Mouse (Mus musculus) midbrain, postnatal 0 days (tissue): ENCODE data around the gene Plek. TPM values are rescaled to one million over a fixed set of nuclear protein-coding genes. Genes with fewer than 3 reads are reported as not detected.
"Not testable (repeated sequence)": the region's sequence is repeated elsewhere in the genome, so short reads cannot be mapped to it uniquely, and the experiment has no call there.

Experiments used
- ATAC-seq: fragments of 200-750 bp; cut with Nextera tagmentation; 2 replicates; pipeline ENCODE4 v1.8.0; 2017; ENCODE audit warnings: moderate number of reproducible peaks, mild to moderate bottlenecking, moderate TSS enrichment, moderate library complexity; ENCODE audit not compliant: low FRiP score
- DNase-seq: peaks from one replicate; pipeline ENCODE4 v3.0.0-alpha.2; 2015; ENCODE audit warnings: low spot score
- H3K27ac ChIP-seq: fragments of 300-500 bp; sonication (generic); 2 replicates; pipeline ENCODE4 v1.5.1; 2014; ENCODE audit warnings: low read depth, mild to moderate bottlenecking, low read length, mixed read lengths
- H3K27me3 ChIP-seq: fragments of 300-500 bp; sonication (generic); 2 replicates; pipeline ENCODE4 v1.6.1; 2014; ENCODE audit warnings: low read length, control low read depth, mixed read lengths; ENCODE audit not compliant: insufficient read depth
- H3K36me3 ChIP-seq: fragments of 300-500 bp; sonication (generic); 2 replicates; pipeline ENCODE4 v1.6.1; 2014; ENCODE audit warnings: low read length, control low read depth, mixed read lengths; ENCODE audit not compliant: insufficient read depth
- H3K4me1 ChIP-seq: fragments of 300-500 bp; sonication (generic); 2 replicates; pipeline ENCODE4 v1.6.1; 2014; ENCODE audit warnings: mild to moderate bottlenecking, control low read depth, antibody characterized with exemption, low read length, mixed read lengths; ENCODE audit not compliant: insufficient read depth
- H3K4me2 ChIP-seq: fragments of 300-500 bp; sonication (generic); 2 replicates; pipeline ENCODE4 v1.6.1; 2014; ENCODE audit warnings: low read depth, mild to moderate bottlenecking, low read length, mixed read lengths; ENCODE audit not compliant: poor library complexity, severe bottlenecking
- H3K4me3 ChIP-seq: fragments of 300-500 bp; sonication (generic); 2 replicates; pipeline ENCODE4 v1.5.1; 2014; ENCODE audit warnings: low read depth, mild to moderate bottlenecking, low read length, moderate library complexity
- H3K9ac ChIP-seq: fragments of 300-500 bp; sonication (generic); replicated peaks from 2 replicates; pipeline ENCODE4 v1.6.1; 2014; ENCODE audit warnings: mild to moderate bottlenecking, low read length, moderate library complexity, mixed read lengths; ENCODE audit not compliant: poor library complexity, severe bottlenecking
- H3K9me3 ChIP-seq: fragments of 300-500 bp; sonication (generic); 2 replicates; pipeline ENCODE4 v1.6.1; 2016; ENCODE audit warnings: low read length, control low read depth
- CTCF ChIP-seq: IDR thresholded peaks from 2 replicates; pipeline ENCODE4 v1.5.1; 2016; ENCODE audit warnings: antibody characterized with exemption, mild to moderate bottlenecking
- WGBS: fragments of 180-500 bp; shearing (Covaris S2); extraction: QIAGEN DNeasy Blood & Tissue Kit; methylation state at CpG from one replicate; pipeline ENCODE4 v1.1.7; 2014; 5-methylcytosine and 5-hydroxymethylcytosine counted together
- polyA plus RNA-seq: library from polyadenylated mRNA; unstranded; fragments of >200 nt; fragmentation: Nextera tagmentation; extraction: Ambion mirVana; gene quantifications from 2 replicates; pipeline ENCODE4 v1.2.1, GENCODE M21; 2015
- total RNA-seq: library from RNA; depleted of rRNA; stranded (reverse); fragments of >200 nt; gene quantifications from 2 replicates; pipeline ENCODE4 v1.2.3, GENCODE M21; 2014

Plek gene
- total and polyA plus RNA-seq, 2 experiments from 2014 or later = 4.0 to 5.4 TPM

DNA sequence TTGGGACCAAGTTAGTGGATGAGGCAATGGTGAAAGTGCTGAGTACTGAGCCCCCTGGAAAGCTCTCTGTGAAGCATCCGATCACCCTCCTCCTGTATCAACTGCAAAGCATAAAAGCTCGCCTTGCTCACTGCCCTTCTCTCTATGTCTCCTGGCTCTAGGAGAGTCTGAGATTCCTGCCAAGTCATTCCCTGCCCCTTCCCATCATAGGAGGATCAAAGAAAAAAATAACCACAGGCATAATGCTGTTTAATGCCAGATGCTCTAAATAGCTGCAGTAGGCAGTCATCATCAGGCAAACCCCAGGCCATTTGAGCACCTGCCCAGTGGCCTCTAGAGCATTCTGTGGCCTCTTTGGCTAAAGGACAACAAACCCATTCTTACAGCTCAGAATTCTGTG lies 23.5 kb upstream of the Plek start:
- Histone ChIP-seq H3K36me3 (peaks cover 12% of the 10 kb centered on the region), H3K27ac (no peak overlapping the region), H3K9me3 (no peaks in the 10 kb centered on the region), H3K4me2 (no peak overlapping the region), H3K9ac (no peak overlapping the region), H3K4me1 (no peaks in the 10 kb centered on the region), H3K27me3 (no peaks in the 10 kb centered on the region), H3K4me3 (no peak overlapping the region)
- TF ChIP-seq CTCF = no peak
- DNase-seq (no peak), ATAC-seq (no peak)
- WGBS = 75% methylated on average over 2 of the region's 2 CpGs

DNA sequence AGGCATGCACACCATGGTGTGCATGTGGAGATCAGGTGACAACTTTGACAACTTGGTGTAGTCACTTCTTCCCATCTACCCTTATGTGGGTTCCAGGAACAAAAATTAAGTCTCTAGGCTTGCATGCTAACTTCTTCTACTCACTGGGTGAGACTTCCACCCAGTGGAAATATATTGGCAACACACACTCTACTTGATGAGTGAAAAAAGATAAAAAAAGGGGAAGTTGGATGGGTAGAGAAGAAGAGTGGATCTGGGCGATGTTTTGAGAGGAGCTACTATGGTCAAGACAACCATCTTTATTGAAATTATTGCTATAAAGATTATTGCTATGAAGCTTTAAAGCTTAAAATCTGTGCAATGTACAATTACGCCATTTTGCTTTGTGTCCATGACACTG lies 17.2 kb upstream of the Plek start:
- not testable (repeated sequence) for DNase-seq, H3K9me3 ChIP-seq, H3K4me1 ChIP-seq, H3K36me3 ChIP-seq, H3K27me3 ChIP-seq, ATAC-seq, H3K27ac ChIP-seq, H3K4me3 ChIP-seq, H3K9ac ChIP-seq, H3K4me2 ChIP-seq
- 97% methylated on average over 2 of the region's 2 CpGs for WGBS

DNA sequence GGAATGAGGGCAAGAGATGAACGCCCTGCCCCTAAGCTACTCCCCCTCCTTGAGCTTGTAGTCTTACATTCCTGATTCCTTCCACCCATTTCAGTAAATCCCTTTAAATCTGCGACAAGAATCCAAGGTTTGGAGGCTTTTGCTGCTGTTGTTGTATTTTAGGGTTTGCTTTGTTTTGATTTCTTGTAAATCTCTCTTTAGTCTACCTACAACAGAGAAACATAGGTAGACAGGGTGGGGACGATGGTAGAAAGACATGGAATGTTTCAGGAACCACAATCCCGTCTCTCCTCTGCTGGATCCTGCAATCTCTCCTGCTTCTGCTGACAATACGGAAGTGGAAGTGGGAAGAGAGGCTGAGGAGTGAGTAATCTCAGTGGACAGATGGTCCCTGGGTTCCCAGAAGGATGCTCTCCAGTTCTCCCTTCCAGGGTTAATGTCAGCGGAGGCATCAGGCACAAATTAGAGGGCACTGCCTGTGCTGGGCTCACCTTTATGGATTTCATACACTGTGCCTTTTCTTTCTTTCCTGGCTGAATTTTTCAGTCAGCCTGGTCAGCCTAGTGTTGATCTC lies 382 bp upstream of the Plek start:
- WGBS = 6% methylated on average over 6 of the region's 6 CpGs
- Histone ChIP-seq H3K36me3 (no peaks in the 10 kb centered on the region; the same call in 1 of the 2 replicates), H3K4me2 (peak overlapping the region; percentile 75), H3K9ac (peak overlapping the region; percentile 79), H3K4me1 (peaks cover 7% of the 10 kb centered on the region), H3K9me3 (no peaks in the 10 kb centered on the region), H3K4me3 (peak overlapping the region; percentile 84), H3K27ac (peak overlapping the region; percentile 93), H3K27me3 (no peaks in the 10 kb centered on the region)
- no peak for TF ChIP-seq CTCF
- DNase-seq (peak; percentile 56), ATAC-seq (peak; percentile 38; the same call in 1 of the 2 replicates)

DNA sequence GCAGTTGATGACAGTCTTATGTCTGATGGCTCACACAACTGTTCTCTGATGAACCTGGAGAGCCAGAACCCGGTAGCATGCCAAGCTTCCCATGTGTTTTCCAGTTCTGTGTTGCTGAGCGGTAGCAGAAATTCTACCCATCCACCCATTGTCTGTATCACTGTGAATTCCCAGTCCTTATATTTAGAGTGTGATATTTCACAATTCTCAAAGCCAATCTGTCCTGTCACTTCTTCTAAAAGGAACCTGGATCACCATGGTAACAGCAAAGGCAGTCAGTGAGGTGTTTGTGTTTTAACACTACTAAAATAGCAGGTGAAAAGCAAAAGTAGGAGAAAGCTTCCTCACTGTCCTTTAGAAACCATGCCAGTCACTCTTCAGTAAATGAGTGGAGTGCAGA lies 6.4 kb downstream of the Plek start:
- Histone ChIP-seq H3K4me3 (no peak overlapping the region), H3K4me1 (no peaks in the 10 kb centered on the region), H3K9ac (no peak overlapping the region), H3K27ac (no peak overlapping the region), H3K9me3 (no peaks in the 10 kb centered on the region), H3K4me2 (no peak overlapping the region), H3K36me3 (no peaks in the 10 kb centered on the region), H3K27me3 (no peaks in the 10 kb centered on the region)
- TF ChIP-seq CTCF = no peak
- DNase-seq = no peak
- WGBS = 85% methylated on average over 2 of the region's 2 CpGs
- ATAC-seq = no peak

DNA sequence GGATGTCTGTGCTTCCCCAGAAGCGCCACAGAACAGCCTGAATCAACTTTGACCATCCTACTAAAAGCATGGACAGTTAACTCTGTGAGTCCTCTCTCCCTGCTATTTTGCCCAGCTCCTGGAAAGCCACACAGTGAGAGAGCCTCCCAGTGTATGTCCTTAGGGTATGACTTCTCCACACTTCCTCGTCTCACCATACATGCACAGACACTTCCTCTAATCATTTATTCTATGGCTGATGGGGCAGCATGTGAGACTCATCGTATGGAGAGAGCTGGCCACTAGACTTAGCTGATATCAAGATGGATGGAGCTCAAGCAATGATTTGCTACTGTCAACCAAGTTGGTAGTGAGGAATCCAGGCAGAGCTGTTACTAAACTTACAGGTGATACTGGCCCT lies 28.2 kb downstream of the Plek start:
- no peak for DNase-seq
- 85% methylated on average over 3 of the region's 3 CpGs for WGBS
- H3K27ac ChIP-seq = no peak overlapping the region
- no peaks in the 10 kb centered on the region for H3K36me3 ChIP-seq
- TF ChIP-seq CTCF = no peak
- H3K4me1 ChIP-seq = no peaks in the 10 kb centered on the region
- H3K4me2 ChIP-seq = no peak overlapping the region
- H3K4me3 ChIP-seq = no peak overlapping the region
- ATAC-seq = no peak
- no peak overlapping the region for H3K9ac ChIP-seq
- H3K27me3 ChIP-seq = no peaks in the 10 kb centered on the region
- peaks cover under 1% of the 10 kb centered on the region; the same call in 1 of the 2 replicates for H3K9me3 ChIP-seq

DNA sequence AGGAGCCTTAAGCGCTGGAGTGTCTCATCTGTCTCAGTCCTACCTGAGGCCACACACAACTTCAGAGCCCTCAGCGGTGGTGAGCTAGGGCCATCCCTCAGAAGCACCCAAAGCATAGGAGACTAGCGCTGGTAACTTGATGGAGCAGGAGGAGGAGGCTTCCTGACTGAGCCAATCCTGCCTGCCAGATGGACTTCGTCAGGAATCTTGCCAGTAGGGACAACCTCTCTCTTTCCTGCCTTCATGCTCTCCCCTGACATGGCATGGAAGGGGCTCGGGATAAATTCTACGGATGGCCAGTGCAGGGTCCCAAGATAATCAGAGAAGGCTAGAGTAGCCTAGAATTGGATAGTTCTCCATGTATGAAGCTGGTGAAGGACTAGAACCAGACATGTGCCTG lies 29.0 kb downstream of the Plek start:
- Histone ChIP-seq H3K9ac (no peak overlapping the region), H3K36me3 (no peaks in the 10 kb centered on the region), H3K4me2 (no peak overlapping the region), H3K4me3 (no peak overlapping the region), H3K27ac (no peak overlapping the region), H3K4me1 (no peaks in the 10 kb centered on the region), H3K9me3 (peaks cover 5% of the 10 kb centered on the region; the same call in 1 of the 2 replicates), H3K27me3 (no peaks in the 10 kb centered on the region)
- no peak for DNase-seq
- 92% methylated on average over 6 of the region's 6 CpGs for WGBS
- TF ChIP-seq CTCF = no peak
- no peak for ATAC-seq
